Mouse (Mus musculus) left cerebral cortex, postnatal 10 days (tissue): ENCODE measurements around the gene Vipr2. TPM values are rescaled to one million over a fixed set of nuclear protein-coding genes. Genes with fewer than 3 reads are reported as not detected.

ENCODE experiments used
- DNase-seq, 2 experiments: peaks; one replicate each; pipeline ENCODE4 v3.0.0; 2021 to 2022; ENCODE audit warnings: low spot score in 2 of 2, mixed read lengths in 1 of 2; ENCODE audit errors: extremely low spot score in 1 of 2
- intact Hi-C: fragments of 180-260 bp; cut with DNase I; formaldehyde crosslinking; loops from one replicate; pipeline ENCODE4 v1.15.1; 2025
- total RNA-seq, 2 experiments: library from RNA; stranded (reverse); gene quantifications; 2 replicates each; pipeline ENCODE4 v1.2.3; 2021

Gene Vipr2
- total RNA-seq, 2 experiments from 2014 or later: 2.0 to 2.3 TPM

GRCm38 (mm10) chr12:116142464-116142863 is 64.9 kb downstream of the Vipr2 start:
- intact Hi-C loops: loop anchor here (5.0 kb wide), 1 partner anchor 60 kb away; no protein-coding TSS in a partner anchor
- no peak for DNase-seq

GRCm38 (mm10) chr12:116145246-116145645 is 67.7 kb downstream of the Vipr2 start:
- intact Hi-C loops: no loop called here
- DNase-seq: no peak

- no peak for DNase-seq
- intact Hi-C loops: no loop called here
These were observed 68.2 kb downstream of the Vipr2 start for GRCm38 (mm10) chr12:116145686-116146085.

- intact Hi-C loops: no loop called here
- no peak for DNase-seq
These were observed 69.6 kb downstream of the Vipr2 start for GRCm38 (mm10) chr12:116146996-116147634.

GRCm38 (mm10) chr12:116152866-116153428 is 75.4 kb downstream of the Vipr2 start:
- DNase-seq: no peak
- intact Hi-C loops: no loop called here

GRCm38 (mm10) chr12:116156792-116157532 is 79.4 kb downstream of the Vipr2 start:
- intact Hi-C loops: no loop called here
- no peak for DNase-seq

- DNase-seq: no peak
- intact Hi-C loops: no loop called here
These were observed 81.7 kb downstream of the Vipr2 start for GRCm38 (mm10) chr12:116159223-116159622.

- intact Hi-C loops: no loop called here
- DNase-seq: no peak
These were observed 82.2 kb downstream of the Vipr2 start for GRCm38 (mm10) chr12:116159695-116160094.

- DNase-seq: no peak
- intact Hi-C loops: no loop called here
These were observed 87.8 kb downstream of the Vipr2 start for GRCm38 (mm10) chr12:116165368-116165767.

GRCm38 (mm10) chr12:116169666-116170065 is 92.1 kb downstream of the Vipr2 start:
- intact Hi-C loops: no loop called here

GRCm38 (mm10) chr12:116176930-116177329 is 99.4 kb downstream of the Vipr2 start:
- no peak for DNase-seq
- intact Hi-C loops: no loop called here

More at GRCm38 (mm10) chr12:116169666-116170065, 92.1 kb downstream of the Vipr2 start:
- no peak for DNase-seq

GRCm38 (mm10) chr12:116181436-116182050 is 104.0 kb downstream of the Vipr2 start:
- intact Hi-C loops: no loop called here
- DNase-seq: no peak

- intact Hi-C loops: no loop called here
- no peak for DNase-seq
These were observed 104.8 kb downstream of the Vipr2 start for GRCm38 (mm10) chr12:116182376-116182775.

- intact Hi-C loops: no loop called here
- no peak for DNase-seq
These were observed 105.8 kb downstream of the Vipr2 start for GRCm38 (mm10) chr12:116183212-116183935.

GRCm38 (mm10) chr12:116193952-116194351 is 116.4 kb downstream of the Vipr2 start:
- intact Hi-C loops: no loop called here
- DNase-seq: no peak

- no peak for DNase-seq
These were observed 117.1 kb downstream of the Vipr2 start for GRCm38 (mm10) chr12:116194641-116195040.

More at GRCm38 (mm10) chr12:116194641-116195040, 117.1 kb downstream of the Vipr2 start:
- intact Hi-C loops: no loop called here
